Mouse (Mus musculus): ENCODE results near the gene Tm4sf19. TPM values are rescaled to one million over a fixed set of nuclear protein-coding genes. Genes with fewer than 3 reads are reported as not detected.

Gene Tm4sf19
- not detected in 2 replicates for polyA plus RNA-seq (2015; fragmentation: Nextera tagmentation; extraction: Ambion mirVana)

GRCm38 (mm10) chr16:32400267-32400666, at the start of gene Tm4sf19:
Tm4sf19 (plus strand) TSS chr16:32400506.
- Histone ChIP-seq H3K4me2 (replicated peaks) (no peak within 1 kb of the TSS), H3K9me3 (no peaks in the 10 kb centered on the region), H3K4me1 (peaks cover 7% of the 10 kb centered on the region; the same call in 1 of the 2 replicates), H3K9ac (no peak within 1 kb of the TSS), H3K4me3 (no peak within 1 kb of the TSS), H3K27me3 (no peaks in the 10 kb centered on the region), H3K36me3 (no peaks in the 10 kb centered on the region), H3K27ac (no peak within 1 kb of the TSS)
- ATAC-seq (ENCODE audit: low FRiP score, low read depth), result no peak
- 83% methylated on average over 7 of the region's 7 CpGs for WGBS

- Histone ChIP-seq H3K36me3 (peaks cover 31% of the 10 kb centered on the region), H3K4me1 (no peaks in the 10 kb centered on the region), H3K4me2 (replicated peaks) (no peak overlapping the region), H3K9me3 (no peaks in the 10 kb centered on the region), H3K27ac (no peak overlapping the region), H3K27me3 (no peaks in the 10 kb centered on the region), H3K4me3 (no peak overlapping the region), H3K9ac (no peak overlapping the region)
- WGBS, result 83% methylated on average over 3 of the region's 3 CpGs
- ATAC-seq (ENCODE audit: low FRiP score, low read depth), result no peak
Measured at GRCm38 (mm10) chr16:32350776-32351175, 49.5 kb upstream of the Tm4sf19 start.

GRCm38 (mm10) chr16:32363530-32363929, 36.8 kb upstream of the Tm4sf19 start:
- no peak overlapping the region for H3K9ac ChIP-seq
- H3K27me3 ChIP-seq, result no peaks in the 10 kb centered on the region
- 97% methylated on average over 2 of the region's 2 CpGs for WGBS
- H3K4me1 ChIP-seq, result no peaks in the 10 kb centered on the region
- peaks cover 44% of the 10 kb centered on the region for H3K36me3 ChIP-seq
- H3K9me3 ChIP-seq, result no peaks in the 10 kb centered on the region
- H3K4me3 ChIP-seq, result no peak overlapping the region
- no peak overlapping the region for H3K27ac ChIP-seq
- no peak overlapping the region for H3K4me2 ChIP-seq (replicated peaks)
- ATAC-seq (ENCODE audit: low FRiP score, low read depth), result no peak

GRCm38 (mm10) chr16:32371351-32371750, 29.0 kb upstream of the Tm4sf19 start:
- H3K36me3 ChIP-seq, result peaks cover 70% of the 10 kb centered on the region
- no peaks in the 10 kb centered on the region for H3K9me3 ChIP-seq
- no peak overlapping the region for H3K4me3 ChIP-seq
- no peak overlapping the region for H3K9ac ChIP-seq
- 87% methylated on average over 4 of the region's 4 CpGs for WGBS
- no peak for ATAC-seq (ENCODE audit: low FRiP score, low read depth)
- no peak overlapping the region for H3K27ac ChIP-seq
- H3K4me1 ChIP-seq, result no peaks in the 10 kb centered on the region
- no peak overlapping the region for H3K4me2 ChIP-seq (replicated peaks)
- no peaks in the 10 kb centered on the region for H3K27me3 ChIP-seq

- no peaks in the 10 kb centered on the region for H3K27me3 ChIP-seq
- WGBS, result 94% methylated on average over 2 of the region's 2 CpGs
- no peak overlapping the region for H3K4me3 ChIP-seq
- 0 out of 2 replicates have a peak, but pooled peaks cover 3% of the 10 kb centered on the region for H3K9me3 ChIP-seq
- H3K27ac ChIP-seq, result no peak overlapping the region
- H3K36me3 ChIP-seq, result peaks cover 86% of the 10 kb centered on the region
- ATAC-seq (ENCODE audit: low FRiP score, low read depth), result no peak
- no peak overlapping the region for H3K4me2 ChIP-seq (replicated peaks)
- no peak overlapping the region for H3K9ac ChIP-seq
- no peaks in the 10 kb centered on the region for H3K4me1 ChIP-seq
Measured at GRCm38 (mm10) chr16:32379575-32379974, 20.7 kb upstream of the Tm4sf19 start.

GRCm38 (mm10) chr16:32382901-32383300, 17.4 kb upstream of the Tm4sf19 start:
- Histone ChIP-seq H3K27ac (no peak overlapping the region), H3K4me1 (no peaks in the 10 kb centered on the region), H3K36me3 (peaks cover 83% of the 10 kb centered on the region), H3K27me3 (no peaks in the 10 kb centered on the region), H3K4me3 (no peak overlapping the region), H3K9ac (no peak overlapping the region), H3K4me2 (replicated peaks) (no peak overlapping the region), H3K9me3 (0 out of 2 replicates have a peak, but pooled peaks cover 3% of the 10 kb centered on the region)
- no peak for ATAC-seq (ENCODE audit: low FRiP score, low read depth)

- no peak overlapping the region for H3K4me2 ChIP-seq (replicated peaks)
- H3K27me3 ChIP-seq, result no peaks in the 10 kb centered on the region
- no peaks in the 10 kb centered on the region for H3K4me1 ChIP-seq
- no peaks in the 10 kb centered on the region for H3K9me3 ChIP-seq
- no peak overlapping the region for H3K9ac ChIP-seq
- 86% methylated on average over 2 of the region's 2 CpGs for WGBS
- H3K4me3 ChIP-seq, result no peak overlapping the region
- no peak overlapping the region for H3K27ac ChIP-seq
- peaks cover 72% of the 10 kb centered on the region for H3K36me3 ChIP-seq
- no peak for ATAC-seq (ENCODE audit: low FRiP score, low read depth)
Measured at GRCm38 (mm10) chr16:32384885-32385284, 15.4 kb upstream of the Tm4sf19 start.

- Histone ChIP-seq H3K9ac (no peak overlapping the region), H3K27me3 (no peaks in the 10 kb centered on the region), H3K4me2 (replicated peaks) (no peak overlapping the region), H3K9me3 (no peaks in the 10 kb centered on the region), H3K4me3 (no peak overlapping the region), H3K36me3 (peaks cover 69% of the 10 kb centered on the region), H3K4me1 (no peaks in the 10 kb centered on the region), H3K27ac (no peak overlapping the region)
- 86% methylated on average over 3 of the region's 3 CpGs for WGBS
- no peak for ATAC-seq (ENCODE audit: low FRiP score, low read depth)
Measured at GRCm38 (mm10) chr16:32386826-32387225, 13.5 kb upstream of the Tm4sf19 start.

- H3K4me2 ChIP-seq (replicated peaks), result no peak overlapping the region
- H3K36me3 ChIP-seq, result peaks cover 63% of the 10 kb centered on the region
- H3K4me1 ChIP-seq, result no peaks in the 10 kb centered on the region
- H3K27ac ChIP-seq, result no peak overlapping the region
- H3K9ac ChIP-seq, result no peak overlapping the region
- no peak overlapping the region for H3K4me3 ChIP-seq
- H3K27me3 ChIP-seq, result no peaks in the 10 kb centered on the region
- no peaks in the 10 kb centered on the region for H3K9me3 ChIP-seq
- ATAC-seq (ENCODE audit: low FRiP score, low read depth), result no peak
Measured at GRCm38 (mm10) chr16:32389049-32389448, 11.3 kb upstream of the Tm4sf19 start.

GRCm38 (mm10) chr16:32389841-32390240, 10.5 kb upstream of the Tm4sf19 start:
- WGBS, result 89% methylated on average over 3 of the region's 3 CpGs
- H3K36me3 ChIP-seq, result peaks cover 60% of the 10 kb centered on the region

GRCm38 (mm10) chr16:32390882-32391281, 9.4 kb upstream of the Tm4sf19 start:
- Histone ChIP-seq H3K27me3 (no peaks in the 10 kb centered on the region), H3K27ac (no peak overlapping the region), H3K9me3 (no peaks in the 10 kb centered on the region), H3K36me3 (peaks cover 51% of the 10 kb centered on the region), H3K4me3 (no peak overlapping the region), H3K4me1 (0 out of 2 replicates have a peak, but pooled peaks cover 1% of the 10 kb centered on the region), H3K4me2 (replicated peaks) (no peak overlapping the region), H3K9ac (no peak overlapping the region)
- WGBS, result 96% methylated on average over 3 of the region's 3 CpGs
- ATAC-seq (ENCODE audit: low FRiP score, low read depth), result no peak

More at GRCm38 (mm10) chr16:32389841-32390240, 10.5 kb upstream of the Tm4sf19 start:
- no peaks in the 10 kb centered on the region for H3K9me3 ChIP-seq
- H3K4me1 ChIP-seq, result no peaks in the 10 kb centered on the region
- ATAC-seq (ENCODE audit: low FRiP score, low read depth), result no peak
- no peaks in the 10 kb centered on the region for H3K27me3 ChIP-seq
- no peak overlapping the region for H3K4me2 ChIP-seq (replicated peaks)
- H3K27ac ChIP-seq, result no peak overlapping the region
- H3K9ac ChIP-seq, result no peak overlapping the region
- no peak overlapping the region for H3K4me3 ChIP-seq

- Histone ChIP-seq H3K9me3 (no peaks in the 10 kb centered on the region), H3K4me2 (replicated peaks) (no peak overlapping the region), H3K9ac (no peak overlapping the region), H3K36me3 (peaks cover 22% of the 10 kb centered on the region), H3K4me1 (peaks cover 7% of the 10 kb centered on the region; the same call in 1 of the 2 replicates), H3K27me3 (no peaks in the 10 kb centered on the region), H3K27ac (peak overlapping the region; percentile 3; the same call in 1 of the 2 replicates), H3K4me3 (no peak overlapping the region)
- ATAC-seq (ENCODE audit: low FRiP score, low read depth), result no peak
- 66% methylated on average over 6 of the region's 6 CpGs for WGBS
Measured at GRCm38 (mm10) chr16:32395679-32396540, 4.4 kb upstream of the Tm4sf19 start.

- H3K4me3 ChIP-seq, result no peak overlapping the region
- no peak overlapping the region for H3K4me2 ChIP-seq (replicated peaks)
- no peaks in the 10 kb centered on the region for H3K27me3 ChIP-seq
- H3K27ac ChIP-seq, result no peak overlapping the region
- ATAC-seq (ENCODE audit: low FRiP score, low read depth), result no peak
- H3K9me3 ChIP-seq, result no peaks in the 10 kb centered on the region
- WGBS, result 52% methylated on average over 3 of the region's 3 CpGs
- H3K4me1 ChIP-seq, result peaks cover 7% of the 10 kb centered on the region; the same call in 1 of the 2 replicates
- no peak overlapping the region for H3K9ac ChIP-seq
- peaks cover 16% of the 10 kb centered on the region for H3K36me3 ChIP-seq
Measured at GRCm38 (mm10) chr16:32396541-32396835, 3.8 kb upstream of the Tm4sf19 start.
